Mouse (Mus musculus): Measurements from ENCODE around the gene Deup1. TPM values are rescaled to one million over a fixed set of nuclear protein-coding genes. Genes with fewer than 3 reads are reported as not detected.

Deup1 gene
- polyA plus RNA-seq, 1 experiment: not detected

- no peak overlapping the region for H3ac ChIP-seq (ENCODE audit: control insufficient read depth, insufficient read length, low read depth)
- no peaks in the 10 kb centered on the region for H3K27me3 ChIP-seq (ENCODE audit: control insufficient read depth, insufficient read depth, insufficient read length)
- no peak overlapping the region for H3K4me3 ChIP-seq (ENCODE audit: insufficient read depth, poor library complexity, severe bottlenecking)
- no peaks in the 10 kb centered on the region for H3K36me3 ChIP-seq (ENCODE audit: control insufficient read depth, insufficient read depth)
- H3K79me2 ChIP-seq (ENCODE audit: control insufficient read depth, insufficient read depth): no peaks in the 10 kb centered on the region
- TF ChIP-seq USF1 (IDR thresholded peaks at IDR 0.05; ENCODE audit: low read depth): no peak
- TF ChIP-seq FOSL1 (IDR thresholded peaks at IDR 0.05; ENCODE audit: insufficient read depth, low read length, poor library complexity, severe bottlenecking): no peak
- no peak for TF ChIP-seq MYOD1 (IDR thresholded peaks at IDR 0.05; ENCODE audit: control insufficient read depth, insufficient read length, low read depth)
- H3K79me3 ChIP-seq (ENCODE audit: low read depth): no peaks in the 10 kb centered on the region
Measured at GRCm38 (mm10) chr9:15535418-15535817, 92.3 kb downstream of the Deup1 start.

DNA sequence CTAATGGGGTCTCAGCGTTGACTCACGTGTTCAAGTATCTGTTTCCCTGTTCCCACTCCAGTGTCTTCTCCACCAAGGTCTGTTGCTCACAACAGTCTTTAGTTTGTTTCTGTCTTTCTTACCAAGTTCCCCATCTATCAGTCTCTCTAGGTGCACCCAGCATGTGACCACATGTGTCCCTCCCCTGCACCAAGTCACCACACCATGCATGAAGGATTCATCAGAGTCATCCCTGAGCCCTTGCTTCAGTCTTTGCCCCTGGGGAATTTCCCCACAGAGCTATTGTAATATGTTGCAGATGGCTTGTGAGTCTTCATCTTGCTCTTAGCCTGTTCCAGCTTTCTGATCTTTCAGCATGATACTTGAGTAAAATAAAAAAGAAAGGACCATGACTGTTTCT lies 93.6 kb downstream of the Deup1 start:
- TF ChIP-seq MAX (IDR thresholded peaks at IDR 0.05) (no peak), MYOG (IDR thresholded peaks at IDR 0.05; ENCODE audit: control insufficient read depth, extremely low read depth, insufficient read length) (no peak), FOSL1 (IDR thresholded peaks at IDR 0.05; ENCODE audit: insufficient read depth, low read length, poor library complexity, severe bottlenecking) (no peak), CEBPB (IDR thresholded peaks at IDR 0.05; ENCODE audit: low read depth) (no peak), MYOD1 (IDR thresholded peaks at IDR 0.05; ENCODE audit: control insufficient read depth, insufficient read length, low read depth) (no peak), USF1 (IDR thresholded peaks at IDR 0.05; ENCODE audit: low read depth) (no peak)
- H3K4me3 ChIP-seq (ENCODE audit: insufficient read depth, poor library complexity, severe bottlenecking): no peak overlapping the region
- H3ac ChIP-seq (ENCODE audit: control insufficient read depth, insufficient read length, low read depth): no peak overlapping the region
- H3K36me3 ChIP-seq (ENCODE audit: control insufficient read depth, insufficient read depth): no peaks in the 10 kb centered on the region
- no peaks in the 10 kb centered on the region for H3K27me3 ChIP-seq (ENCODE audit: control insufficient read depth, insufficient read depth, insufficient read length)
- H3K79me2 ChIP-seq (ENCODE audit: control insufficient read depth, insufficient read depth): no peaks in the 10 kb centered on the region
- no peaks in the 10 kb centered on the region for H3K79me3 ChIP-seq (ENCODE audit: low read depth)

GRCm38 (mm10) chr9:15533336-15534070 lies 94.2 kb downstream of the Deup1 start:
- no peaks in the 10 kb centered on the region for H3K79me2 ChIP-seq (ENCODE audit: control insufficient read depth, insufficient read depth)
- TF ChIP-seq FOSL1 (IDR thresholded peaks at IDR 0.05; ENCODE audit: insufficient read depth, low read length, poor library complexity, severe bottlenecking) (no peak), USF1 (IDR thresholded peaks at IDR 0.05; ENCODE audit: low read depth) (no peak), MYOG (IDR thresholded peaks at IDR 0.05; ENCODE audit: control insufficient read depth, extremely low read depth, insufficient read length) (no peak), CEBPB (IDR thresholded peaks at IDR 0.05; ENCODE audit: low read depth) (no peak)
- no peak overlapping the region for H3K4me3 ChIP-seq (ENCODE audit: insufficient read depth, poor library complexity, severe bottlenecking)
- no peaks in the 10 kb centered on the region for H3K27me3 ChIP-seq (ENCODE audit: control insufficient read depth, insufficient read depth, insufficient read length)
- H3K36me3 ChIP-seq (ENCODE audit: control insufficient read depth, insufficient read depth): no peaks in the 10 kb centered on the region
- H3ac ChIP-seq (ENCODE audit: control insufficient read depth, insufficient read length, low read depth): no peak overlapping the region
- no peaks in the 10 kb centered on the region for H3K79me3 ChIP-seq (ENCODE audit: low read depth)

DNA sequence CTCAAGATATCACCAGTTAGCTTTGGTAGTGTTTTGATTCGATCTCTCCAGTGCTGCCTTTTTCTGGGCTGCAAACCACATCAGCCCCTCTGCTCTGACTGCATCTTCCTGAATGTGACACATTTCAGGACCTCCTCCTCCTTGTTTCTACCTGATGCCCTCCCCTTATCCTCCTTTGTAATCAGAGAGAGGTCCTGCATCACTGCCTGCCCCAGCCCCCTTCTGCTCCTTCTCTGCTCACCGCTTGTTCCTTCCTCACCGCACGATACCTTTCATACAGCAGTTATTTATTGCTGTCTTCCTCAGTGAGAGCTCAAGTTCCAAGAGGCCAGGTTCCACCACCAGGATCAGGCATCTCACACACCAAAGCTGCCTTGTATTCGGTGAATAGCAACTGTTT lies 96.5 kb downstream of the Deup1 start:
- H3K79me3 ChIP-seq (ENCODE audit: low read depth): no peaks in the 10 kb centered on the region
- H3K79me2 ChIP-seq (ENCODE audit: control insufficient read depth, insufficient read depth): no peaks in the 10 kb centered on the region
- H3K27me3 ChIP-seq (ENCODE audit: control insufficient read depth, insufficient read depth, insufficient read length): no peaks in the 10 kb centered on the region
- no peak overlapping the region for H3K4me3 ChIP-seq (ENCODE audit: insufficient read depth, poor library complexity, severe bottlenecking)
- no peak for TF ChIP-seq MAX (IDR thresholded peaks at IDR 0.05)
- no peak for TF ChIP-seq USF1 (IDR thresholded peaks at IDR 0.05; ENCODE audit: low read depth)
- TF ChIP-seq FOSL1 (IDR thresholded peaks at IDR 0.05; ENCODE audit: insufficient read depth, low read length, poor library complexity, severe bottlenecking): no peak
- no peak for TF ChIP-seq CEBPB (IDR thresholded peaks at IDR 0.05; ENCODE audit: low read depth)
- no peak for TF ChIP-seq CTCF (IDR thresholded peaks at IDR 0.05; ENCODE audit: control insufficient read depth, insufficient read depth, insufficient read length)
- TF ChIP-seq MYOG (IDR thresholded peaks at IDR 0.05; ENCODE audit: control insufficient read depth, extremely low read depth, insufficient read length): no peak
- no peak for TF ChIP-seq MYOD1 (IDR thresholded peaks at IDR 0.05; ENCODE audit: control insufficient read depth, insufficient read length, low read depth)
- H3K36me3 ChIP-seq (ENCODE audit: control insufficient read depth, insufficient read depth): no peaks in the 10 kb centered on the region
- H3ac ChIP-seq (ENCODE audit: control insufficient read depth, insufficient read length, low read depth): no peak overlapping the region

DNA sequence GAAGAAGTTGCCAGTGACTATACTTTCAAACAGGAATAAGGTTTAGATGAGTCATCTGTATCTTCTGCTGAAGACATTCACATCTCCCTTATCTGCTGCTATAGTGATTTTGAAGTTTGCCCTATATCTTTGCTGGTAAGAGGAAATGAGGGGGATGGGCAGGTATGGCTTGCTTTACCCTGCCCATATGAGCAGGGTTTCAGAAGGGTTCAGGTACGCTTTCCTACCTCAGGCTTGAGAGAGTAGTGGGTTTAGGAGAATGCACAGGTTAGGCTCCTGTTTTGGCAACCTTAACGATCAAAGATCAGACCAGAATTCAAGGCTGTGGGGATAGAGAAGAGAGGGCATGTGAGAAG lies 97.8 kb downstream of the Deup1 start:
- Histone ChIP-seq H3ac (ENCODE audit: control insufficient read depth, insufficient read length, low read depth) (no peak overlapping the region), H3K27me3 (ENCODE audit: control insufficient read depth, insufficient read depth, insufficient read length) (no peaks in the 10 kb centered on the region), H3K79me3 (ENCODE audit: low read depth) (no peaks in the 10 kb centered on the region), H3K79me2 (ENCODE audit: control insufficient read depth, insufficient read depth) (no peaks in the 10 kb centered on the region), H3K4me3 (ENCODE audit: insufficient read depth, poor library complexity, severe bottlenecking) (no peak overlapping the region), H3K36me3 (ENCODE audit: control insufficient read depth, insufficient read depth) (no peaks in the 10 kb centered on the region)
- TF ChIP-seq FOSL1 (IDR thresholded peaks at IDR 0.05; ENCODE audit: insufficient read depth, low read length, poor library complexity, severe bottlenecking): no peak
- TF ChIP-seq USF1 (IDR thresholded peaks at IDR 0.05; ENCODE audit: low read depth): no peak
- TF ChIP-seq CEBPB (IDR thresholded peaks at IDR 0.05; ENCODE audit: low read depth): no peak
- TF ChIP-seq MYOG (IDR thresholded peaks at IDR 0.05; ENCODE audit: control insufficient read depth, extremely low read depth, insufficient read length): no peak
- TF ChIP-seq MYOD1 (IDR thresholded peaks at IDR 0.05; ENCODE audit: control insufficient read depth, insufficient read length, low read depth): no peak
- TF ChIP-seq MAX (IDR thresholded peaks at IDR 0.05): no peak
- TF ChIP-seq CTCF (IDR thresholded peaks at IDR 0.05; ENCODE audit: control insufficient read depth, insufficient read depth, insufficient read length): no peak

DNA sequence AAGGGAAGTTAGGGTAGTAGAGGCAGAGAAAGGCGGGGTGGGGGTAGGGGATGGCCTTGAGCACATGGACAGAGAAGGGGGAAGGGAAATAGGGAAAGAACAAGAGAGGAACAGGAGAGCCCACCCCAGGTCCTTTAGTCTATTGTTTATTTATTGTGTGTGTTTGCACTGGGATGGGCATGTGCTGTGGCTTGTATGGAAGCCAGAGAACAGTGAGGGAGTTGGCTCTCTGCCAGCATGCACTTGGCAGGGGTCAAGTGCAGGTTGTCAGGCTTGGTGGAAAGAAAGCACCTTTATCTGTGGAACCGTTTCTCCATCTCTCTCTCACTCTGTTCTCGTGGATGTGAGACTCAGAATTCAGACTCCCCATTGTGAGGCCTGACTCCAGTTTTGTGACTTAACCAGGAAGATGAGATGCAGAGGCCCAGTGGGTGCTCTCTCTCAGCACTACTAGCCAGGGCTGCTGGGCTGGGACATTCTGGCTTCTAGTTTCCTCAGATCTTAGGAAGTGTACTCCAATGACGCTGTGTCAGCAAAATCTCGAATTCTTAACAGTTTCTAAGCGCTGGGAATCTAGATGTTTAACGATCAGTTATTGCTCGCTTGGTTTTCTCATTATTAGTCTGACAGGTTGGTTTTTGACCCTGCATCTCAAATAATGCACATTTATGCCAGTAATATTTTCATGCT lies 98.3 kb downstream of the Deup1 start:
- Histone ChIP-seq H3K36me3 (ENCODE audit: control insufficient read depth, insufficient read depth) (no peaks in the 10 kb centered on the region), H3K27me3 (ENCODE audit: control insufficient read depth, insufficient read depth, insufficient read length) (no peaks in the 10 kb centered on the region), H3ac (ENCODE audit: control insufficient read depth, insufficient read length, low read depth) (no peak overlapping the region), H3K4me3 (ENCODE audit: insufficient read depth, poor library complexity, severe bottlenecking) (no peak overlapping the region), H3K79me3 (ENCODE audit: low read depth) (no peaks in the 10 kb centered on the region), H3K79me2 (ENCODE audit: control insufficient read depth, insufficient read depth) (no peaks in the 10 kb centered on the region)
- TF ChIP-seq MYOD1 (IDR thresholded peaks at IDR 0.05; ENCODE audit: control insufficient read depth, insufficient read length, low read depth) (no peak), FOSL1 (IDR thresholded peaks at IDR 0.05; ENCODE audit: insufficient read depth, low read length, poor library complexity, severe bottlenecking) (no peak), USF1 (IDR thresholded peaks at IDR 0.05; ENCODE audit: low read depth) (no peak), MYOG (IDR thresholded peaks at IDR 0.05; ENCODE audit: control insufficient read depth, extremely low read depth, insufficient read length) (no peak), CTCF (IDR thresholded peaks at IDR 0.05; ENCODE audit: control insufficient read depth, insufficient read depth, insufficient read length) (no peak), CEBPB (IDR thresholded peaks at IDR 0.05; ENCODE audit: low read depth) (no peak), MAX (IDR thresholded peaks at IDR 0.05) (no peak)

Measured in C2C12 (cell line).